Mouse (Mus musculus): ENCODE measurements at regions not wholly inside any gene's neighbourhood (a gene's known extent, or its start where the extent isn't known, plus 50 kb on each side); places are given as distances from the start of the nearest gene placed in this dataset.

- TF ChIP-seq POLR2A (IDR thresholded peaks at IDR 0.05; ENCODE audit: borderline replicate concordance, extremely low read depth, insufficient read depth, insufficient read length, poor library complexity, severe bottlenecking) (no peak), CTCF (IDR thresholded peaks at IDR 0.05; ENCODE audit: borderline replicate concordance, extremely low read depth, insufficient read depth, insufficient read length) (no peak)
These were observed 106.0 kb upstream of the Magi1 start for GRCm38 (mm10) chr6:94389716-94390115.

Measured in brain, embryonic 14.5 days (tissue).